Mouse (Mus musculus) cerebellum, postnatal 14 days (tissue): ENCODE measurements around the gene Ffar2.

ENCODE experiments used
- DNase-seq, 2 experiments: peaks; one replicate each; pipeline ENCODE4 v3.0.0; 2021; ENCODE audit warnings: mixed read lengths in 2 of 2

Gene Ffar2

GRCm38 (mm10) chr7:30820854-30821445 lies 2.6 kb downstream of the Ffar2 start:
- no peak for DNase-seq

DNA sequence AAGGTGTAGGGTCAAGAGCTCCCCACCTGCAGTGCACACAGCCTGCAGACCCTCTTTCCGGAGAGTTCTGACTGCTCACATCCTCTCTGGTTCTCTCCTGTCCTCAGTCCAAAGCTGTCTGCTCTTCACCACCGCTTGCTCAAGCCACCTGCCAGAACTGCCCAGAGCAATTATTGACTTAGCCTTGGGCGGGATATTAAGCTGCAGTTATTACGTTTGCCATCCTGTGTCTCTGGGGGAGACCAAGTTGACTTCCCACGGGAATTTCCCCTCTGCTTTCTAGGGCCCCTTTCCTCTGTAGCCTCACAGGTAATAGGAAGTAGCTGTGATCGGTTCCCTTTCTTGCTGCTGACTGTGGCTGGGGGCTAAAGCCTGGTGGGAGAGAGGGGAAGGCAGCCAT lies 3.4 kb downstream of the Ffar2 start:
- DNase-seq: no peak

GRCm38 (mm10) chr7:30812291-30812807 lies 11.2 kb downstream of the Ffar2 start:
- no peak for DNase-seq

- DNase-seq: no peak
Measured at GRCm38 (mm10) chr7:30811757-30812290, 11.8 kb downstream of the Ffar2 start.

- no peak for DNase-seq
Measured at GRCm38 (mm10) chr7:30810319-30810718, 13.3 kb downstream of the Ffar2 start.

GRCm38 (mm10) chr7:30805924-30806323 lies 17.7 kb downstream of the Ffar2 start:
- DNase-seq: peak in 1 of 2 experiments; percentile 32

GRCm38 (mm10) chr7:30804026-30804715 lies 19.4 kb downstream of the Ffar2 start:
- no peak for DNase-seq

DNA sequence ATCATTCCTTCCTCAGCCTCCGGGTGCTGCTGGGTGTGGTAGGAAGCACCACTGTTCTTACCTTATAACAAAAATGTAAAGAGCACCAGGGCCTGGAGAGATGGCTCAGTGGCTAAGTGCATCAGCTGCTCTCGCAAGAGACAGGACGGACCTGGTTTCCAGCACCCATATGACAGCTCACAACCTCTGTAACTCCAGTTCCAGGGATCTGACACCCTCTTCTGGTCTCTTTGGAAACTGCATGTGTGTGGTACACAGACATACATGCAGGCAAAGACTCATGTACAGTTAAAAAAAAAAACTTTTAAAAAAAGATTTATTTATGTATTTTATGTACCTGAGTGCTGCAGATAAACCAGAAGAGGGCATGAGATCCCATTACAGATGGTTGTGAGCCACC lies 20.3 kb downstream of the Ffar2 start:
- DNase-seq: no peak

DNA sequence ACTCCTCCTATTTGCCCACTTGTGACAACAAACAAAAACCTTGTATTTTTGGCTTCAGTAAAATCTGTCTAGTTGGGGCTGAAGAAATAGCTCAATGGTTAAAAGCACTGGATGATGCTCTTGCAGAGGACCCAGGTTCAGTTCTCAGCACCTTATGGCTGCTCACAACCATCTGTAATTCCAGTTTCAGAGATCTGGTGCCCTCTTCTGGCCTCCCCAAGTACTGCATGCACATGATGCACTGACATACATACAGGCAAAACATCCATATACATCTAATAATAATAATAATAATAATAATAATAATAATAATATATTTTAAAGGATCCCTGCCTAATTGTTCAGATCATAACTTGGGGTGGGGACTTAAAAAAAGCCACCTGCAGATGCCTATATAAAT lies 22.9 kb downstream of the Ffar2 start:
- DNase-seq: no peak

DNA sequence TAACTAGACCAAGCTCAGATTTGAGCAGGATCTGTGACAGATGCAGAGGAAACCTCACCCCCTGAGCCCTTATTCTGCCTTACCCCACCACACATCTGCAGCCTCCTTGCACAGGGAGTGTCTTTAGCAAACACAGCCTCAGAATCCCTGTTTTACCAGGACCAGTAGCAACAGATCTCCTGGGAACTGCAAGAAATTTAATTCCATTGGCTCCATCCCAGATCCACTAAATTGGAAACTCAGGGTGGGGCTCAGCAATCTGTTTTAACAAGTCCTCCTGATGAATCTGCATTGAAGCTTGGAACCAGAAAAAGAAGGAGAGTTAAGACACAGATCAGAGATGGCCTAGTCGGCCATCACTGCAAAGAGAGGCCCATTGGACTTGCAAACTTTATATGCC lies 26.8 kb downstream of the Ffar2 start:
- DNase-seq: no peak

DNA sequence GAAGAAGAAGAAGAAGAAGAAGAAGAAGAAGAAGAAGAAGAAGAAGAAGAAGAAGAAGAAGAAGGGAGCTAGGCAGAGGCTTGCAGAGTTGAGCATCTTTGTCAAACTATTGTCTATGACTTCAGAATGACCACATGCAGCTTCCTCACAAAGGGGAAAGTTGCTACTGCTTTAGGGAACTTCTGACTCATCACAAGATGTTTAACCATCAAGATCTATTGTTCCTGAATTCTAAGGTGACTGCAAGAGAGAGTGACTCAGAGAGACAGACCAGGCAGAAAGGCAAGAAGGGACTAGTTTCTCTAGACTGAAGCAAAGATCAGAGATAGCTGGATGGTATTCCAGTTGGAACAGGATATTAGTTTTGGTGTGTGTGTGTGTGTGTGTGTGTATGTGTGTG lies 28.7 kb downstream of the Ffar2 start:
- no peak for DNase-seq

DNA sequence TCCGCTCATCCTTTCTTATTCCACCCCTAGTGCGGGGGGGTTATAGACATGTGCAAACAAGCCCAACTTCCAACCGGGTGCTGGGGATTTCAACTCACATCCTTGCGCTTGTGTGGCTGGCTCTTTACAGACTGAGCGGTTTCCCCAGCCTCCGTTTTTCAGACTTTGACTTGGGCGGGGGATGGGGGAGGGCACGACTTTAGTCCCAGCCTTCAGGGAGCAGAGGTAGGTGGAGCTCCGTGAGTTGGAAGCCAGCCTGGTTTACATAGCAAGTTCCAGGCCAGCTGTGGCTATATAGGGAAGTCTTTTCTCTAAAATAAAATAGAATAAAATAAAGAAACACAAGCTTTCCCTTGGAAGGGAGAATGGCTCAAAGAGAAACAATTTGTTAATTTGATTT lies 31.7 kb downstream of the Ffar2 start:
- DNase-seq: no peak

GRCm38 (mm10) chr7:30790141-30790540 lies 33.4 kb downstream of the Ffar2 start:
- DNase-seq: no peak

- no peak for DNase-seq
Measured at GRCm38 (mm10) chr7:30787377-30788022, 36.1 kb downstream of the Ffar2 start, which contains the start of gene Krtdap. Gene Krtdap, plus strand, starts transcription at chr7:30787896.

DNA sequence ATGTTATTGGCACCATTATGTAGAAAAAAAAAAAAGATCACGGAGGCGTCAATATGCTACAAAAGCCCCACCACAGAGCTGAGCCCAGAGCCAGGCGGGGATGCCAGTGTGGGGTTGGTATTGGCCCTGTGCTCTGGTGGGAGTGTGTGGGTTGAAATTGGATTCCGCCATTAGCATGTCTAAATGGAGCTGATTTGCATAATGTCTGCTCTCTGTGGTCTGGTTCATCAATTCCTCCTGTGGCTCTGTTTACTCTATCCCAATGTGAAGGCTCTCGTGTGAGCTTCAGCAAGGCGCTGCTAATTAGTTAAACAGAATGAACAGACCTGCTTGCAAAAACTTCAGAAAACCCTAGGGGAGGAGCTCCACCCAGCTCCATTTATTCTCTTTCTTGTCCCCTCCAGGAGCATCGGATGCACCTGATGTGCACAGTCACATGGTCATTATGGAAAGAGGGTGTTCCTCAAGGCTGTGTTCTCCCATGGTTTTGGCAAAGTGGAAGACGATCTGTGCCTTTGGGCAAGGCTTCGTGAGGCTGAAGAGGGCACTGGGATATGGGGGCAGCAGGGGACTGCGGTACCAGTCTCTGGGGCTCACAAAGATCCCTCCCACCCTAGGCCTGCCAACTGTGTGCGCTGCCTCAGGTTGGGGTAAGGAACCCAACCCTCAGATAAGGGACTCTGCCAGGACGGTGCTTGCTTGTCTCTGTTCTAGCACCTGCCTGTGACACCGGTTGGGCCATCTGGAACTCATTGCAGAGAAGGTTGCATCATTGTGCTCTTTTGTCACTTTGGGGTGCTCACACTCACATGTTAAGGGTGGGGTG lies 37.6 kb downstream of the Ffar2 start:
- peak in 1 of 2 experiments; percentile 10 for DNase-seq

- DNase-seq: no peak
Measured at GRCm38 (mm10) chr7:30785154-30785553, 38.4 kb downstream of the Ffar2 start.

GRCm38 (mm10) chr7:30782658-30783057 lies 40.9 kb downstream of the Ffar2 start:
- DNase-seq: no peak

GRCm38 (mm10) chr7:30781792-30782191 lies 41.8 kb downstream of the Ffar2 start:
- DNase-seq: no peak

DNA sequence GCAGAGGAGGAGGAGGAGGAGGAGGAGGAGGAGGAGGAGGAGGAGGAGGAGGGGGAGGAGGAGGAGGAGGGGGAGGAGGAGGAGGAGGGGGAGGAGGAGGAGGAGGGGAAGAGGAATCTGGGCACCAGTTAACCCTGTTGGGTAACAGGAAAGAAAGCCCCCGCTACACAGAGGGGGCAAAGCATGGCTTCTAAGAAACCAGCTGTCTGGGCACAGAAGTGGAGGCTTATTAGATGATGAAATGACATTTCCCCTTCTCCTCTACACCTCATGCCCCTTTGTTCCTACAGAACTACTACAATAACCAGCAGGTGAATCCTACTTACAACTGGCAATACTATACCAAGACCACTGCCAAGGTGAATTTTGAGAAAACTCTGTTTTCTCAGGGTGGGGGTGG lies 45.7 kb downstream of the Ffar2 start:
- DNase-seq: no peak

GRCm38 (mm10) chr7:30777081-30777579 lies 46.4 kb downstream of the Ffar2 start:
- DNase-seq: no peak

- DNase-seq: no peak
Measured at GRCm38 (mm10) chr7:30776104-30776503, 47.5 kb downstream of the Ffar2 start.

- DNase-seq: no peak
Measured at GRCm38 (mm10) chr7:30769236-30769635, 54.3 kb downstream of the Ffar2 start.
